Mouse (Mus musculus) forebrain, embryonic 10.5 days (tissue): Measurements from ENCODE around the gene Tbc1d30. TPM values are rescaled to one million over a fixed set of nuclear protein-coding genes. Genes with fewer than 3 reads are reported as not detected.
A peak's percentile ranks its signal among the peaks of the same experiment; 100 is the strongest.

ENCODE experiments used
- DNase-seq: peaks from one replicate; pipeline ENCODE4 v3.0.0-alpha.2; 2017; ENCODE audit warnings: low spot score; ENCODE audit errors: extremely low spot score
- H3K27ac ChIP-seq: fragments of 300-500 bp; sonication (generic); 2 replicates; pipeline ENCODE4 v1.5.1; 2016; ENCODE audit warnings: mild to moderate bottlenecking
- H3K27me3 ChIP-seq: fragments of 300-500 bp; sonication (generic); 2 replicates; pipeline ENCODE4 v1.6.1; 2016; ENCODE audit warnings: mild to moderate bottlenecking; ENCODE audit not compliant: poor library complexity, severe bottlenecking
- H3K36me3 ChIP-seq: fragments of 300-500 bp; sonication (generic); replicated peaks from 2 replicates; pipeline ENCODE4 v1.6.1; 2016; ENCODE audit warnings: mild to moderate bottlenecking, moderate library complexity
- H3K4me1 ChIP-seq: fragments of 300-500 bp; sonication (generic); 2 replicates; pipeline ENCODE4 v1.6.1; 2016
- H3K4me3 ChIP-seq: fragments of 300-500 bp; sonication (generic); 2 replicates; pipeline ENCODE4 v1.5.1; 2016; ENCODE audit warnings: mild to moderate bottlenecking, moderate library complexity
- H3K9me3 ChIP-seq: fragments of 300-500 bp; sonication (generic); 2 replicates; pipeline ENCODE4 v1.6.1; 2016; ENCODE audit warnings: mild to moderate bottlenecking, moderate library complexity
- WGBS: fragments of 180-500 bp; shearing (Covaris S2); methylation state at CpG from one replicate; pipeline ENCODE4 v1.1.7; 2016; 5-methylcytosine and 5-hydroxymethylcytosine counted together
- polyA plus RNA-seq: library from polyadenylated mRNA; unstranded; fragments of >200 nt; fragmentation: Nextera tagmentation; extraction: Ambion mirVana; gene quantifications from 2 replicates; pipeline ENCODE4 v1.2.1, GENCODE M21; 2016

Gene Tbc1d30
- polyA plus RNA-seq, 1 experiment from 2014 or later: 1.5 TPM

DNA sequence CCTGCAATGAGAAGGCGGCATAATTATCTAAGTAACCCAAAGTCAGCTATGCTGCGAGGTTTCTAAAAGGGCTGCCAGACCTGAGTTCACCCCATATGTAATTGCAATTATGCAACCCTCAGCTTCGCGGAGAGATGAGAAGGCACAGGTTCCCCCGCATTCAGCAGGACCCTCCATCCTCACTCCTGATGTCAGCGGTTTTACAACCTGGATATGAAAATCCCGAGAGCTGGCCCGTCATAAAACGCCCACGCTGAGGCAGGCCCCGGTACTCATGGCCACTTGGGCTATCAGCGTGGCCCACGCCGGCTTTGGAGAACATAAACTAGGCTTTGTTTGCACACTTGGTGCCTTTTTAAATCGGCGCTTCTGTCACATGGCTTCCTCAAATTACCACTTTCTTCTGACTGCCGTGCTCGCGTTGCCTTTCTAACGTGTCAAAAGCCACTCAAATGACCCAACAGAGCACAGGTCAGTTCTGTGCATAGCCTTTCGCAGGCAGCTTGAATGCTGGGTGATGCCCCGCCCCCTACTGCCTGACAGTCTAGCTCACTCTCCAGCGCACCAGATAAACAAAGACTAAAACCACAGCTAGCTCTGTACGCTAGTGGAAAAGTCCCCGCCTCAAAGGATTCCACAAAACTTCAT lies 53.9 kb downstream of the Tbc1d30 start:
- H3K36me3 ChIP-seq: peaks cover 3% of the 10 kb centered on the region; the same call in 1 of the 2 replicates
- no peak for DNase-seq
- H3K27ac ChIP-seq: peak overlapping the region; percentile 72; the same call in 1 of the 2 replicates
- peak overlapping the region; percentile 23 for H3K4me3 ChIP-seq
- no peaks in the 10 kb centered on the region for H3K9me3 ChIP-seq
- peaks cover 24% of the 10 kb centered on the region for H3K27me3 ChIP-seq
- H3K4me1 ChIP-seq: peaks cover 11% of the 10 kb centered on the region
- 45% methylated on average over 25 of the region's 25 CpGs for WGBS

DNA sequence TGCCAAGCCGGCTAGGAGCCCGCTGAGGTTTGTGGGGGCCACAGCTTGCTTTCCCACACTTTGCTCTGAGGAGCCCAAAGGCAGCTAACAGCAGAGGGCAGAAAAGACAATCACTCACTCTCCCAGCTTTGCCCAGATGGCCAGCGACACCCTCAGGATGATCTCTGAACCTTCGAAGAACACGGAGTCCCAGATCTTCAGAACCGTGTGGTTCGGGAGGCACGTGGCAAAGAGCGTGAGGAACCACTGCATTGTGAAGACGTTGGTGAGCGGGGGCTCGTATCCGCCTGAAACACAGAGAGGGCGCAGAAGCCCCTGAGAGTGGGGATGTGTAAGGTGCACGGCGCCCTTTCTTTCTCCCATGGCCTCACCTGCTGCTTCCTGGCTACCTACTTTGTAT lies 56.6 kb downstream of the Tbc1d30 start:
- Histone ChIP-seq H3K27me3 (peaks cover 27% of the 10 kb centered on the region), H3K9me3 (no peaks in the 10 kb centered on the region), H3K4me1 (peaks cover 30% of the 10 kb centered on the region), H3K4me3 (no peak overlapping the region), H3K36me3 (peaks cover 3% of the 10 kb centered on the region; the same call in 1 of the 2 replicates), H3K27ac (no peak overlapping the region)
- no peak for DNase-seq
- WGBS: 84% methylated on average over 16 of the region's 16 CpGs

DNA sequence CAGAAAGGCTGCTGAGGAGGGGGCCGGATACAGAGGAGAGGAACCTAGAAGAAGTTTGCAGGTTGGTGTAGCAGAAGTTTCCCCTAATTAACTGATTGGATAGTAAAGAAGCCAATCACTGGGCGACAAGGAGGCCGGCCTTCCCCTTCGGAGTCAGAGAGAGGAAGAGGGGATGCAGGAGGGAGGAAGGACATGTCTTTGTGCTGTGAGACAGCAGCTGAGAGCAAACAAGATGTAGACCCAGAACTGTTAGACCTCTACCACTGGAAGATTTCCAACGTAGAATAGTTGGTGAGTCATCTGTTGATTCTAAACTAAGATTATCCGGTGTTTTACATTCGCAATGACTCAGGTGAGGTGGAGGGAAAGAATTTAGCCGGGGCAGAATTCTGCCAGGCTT lies 57.2 kb downstream of the Tbc1d30 start:
- peaks cover 32% of the 10 kb centered on the region for H3K4me1 ChIP-seq
- peaks cover 27% of the 10 kb centered on the region for H3K27me3 ChIP-seq
- H3K27ac ChIP-seq: no peak overlapping the region
- 78% methylated on average over 8 of the region's 8 CpGs for WGBS
- H3K36me3 ChIP-seq: peaks cover 3% of the 10 kb centered on the region; the same call in 1 of the 2 replicates
- no peak for DNase-seq
- H3K4me3 ChIP-seq: no peak overlapping the region
- no peaks in the 10 kb centered on the region for H3K9me3 ChIP-seq

DNA sequence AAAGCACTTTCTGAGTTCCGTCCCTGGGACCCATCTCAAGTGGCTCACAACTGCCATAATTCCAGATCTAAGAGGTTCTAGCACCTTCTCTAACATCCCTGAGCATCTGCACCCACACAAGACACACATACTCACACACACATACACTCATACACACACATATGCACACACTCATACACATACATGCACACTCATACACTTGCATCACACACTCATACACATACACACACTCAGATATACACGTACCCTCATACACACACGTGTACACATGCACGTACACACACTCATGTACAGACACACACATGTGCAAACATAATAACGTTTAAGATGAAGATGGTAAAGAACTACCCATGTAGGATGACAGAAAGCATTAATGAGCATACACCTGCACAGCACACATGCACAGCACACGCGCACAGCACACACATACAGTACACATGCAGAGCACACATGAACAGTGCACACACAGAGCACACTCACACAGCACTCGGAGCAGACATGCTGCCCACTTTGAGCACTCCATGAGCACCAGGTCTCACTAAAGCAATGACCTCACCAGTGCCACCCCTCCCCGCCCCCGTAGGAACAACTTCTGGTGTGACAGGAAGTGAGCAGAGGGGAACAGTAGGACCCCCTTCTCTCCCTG lies 59.7 kb downstream of the Tbc1d30 start:
- no peak for DNase-seq
- H3K27me3 ChIP-seq: peaks cover 27% of the 10 kb centered on the region
- H3K4me3 ChIP-seq: peak overlapping the region; percentile 19; the same call in 1 of the 2 replicates
- no peaks in the 10 kb centered on the region for H3K9me3 ChIP-seq
- peaks cover 25% of the 10 kb centered on the region for H3K4me1 ChIP-seq
- peak overlapping the region; percentile 36; the same call in 1 of the 2 replicates for H3K27ac ChIP-seq
- peaks cover 3% of the 10 kb centered on the region; the same call in 1 of the 2 replicates for H3K36me3 ChIP-seq
- WGBS: 90% methylated on average over 10 of the region's 10 CpGs

DNA sequence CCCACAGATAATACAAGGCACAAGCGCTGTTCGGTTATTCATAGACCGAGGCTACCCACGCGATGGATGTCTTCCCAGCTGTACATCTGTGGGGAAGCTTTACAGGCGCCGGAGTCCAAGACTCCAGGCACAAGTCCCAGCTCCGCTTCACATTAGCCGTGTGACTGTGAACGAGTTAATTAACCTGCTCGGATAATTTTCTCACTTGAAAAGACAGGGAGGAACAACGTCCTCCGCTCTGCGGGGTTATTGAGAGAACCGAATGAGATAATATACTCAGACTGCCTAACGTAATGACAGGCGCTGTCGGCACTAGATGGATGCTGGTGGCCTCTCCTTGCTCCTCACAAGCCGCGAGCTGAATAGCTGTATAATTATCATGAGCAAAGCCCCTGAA lies 60.4 kb downstream of the Tbc1d30 start:
- H3K27me3 ChIP-seq: peaks cover 27% of the 10 kb centered on the region
- no peaks in the 10 kb centered on the region for H3K9me3 ChIP-seq
- H3K4me3 ChIP-seq: peak overlapping the region; percentile 19; the same call in 1 of the 2 replicates
- H3K4me1 ChIP-seq: peaks cover 25% of the 10 kb centered on the region
- peak overlapping the region; percentile 36; the same call in 1 of the 2 replicates for H3K27ac ChIP-seq
- no peak for DNase-seq
- WGBS: 64% methylated on average over 20 of the region's 20 CpGs
- no peaks in the 10 kb centered on the region; the same call in 1 of the 2 replicates for H3K36me3 ChIP-seq

DNA sequence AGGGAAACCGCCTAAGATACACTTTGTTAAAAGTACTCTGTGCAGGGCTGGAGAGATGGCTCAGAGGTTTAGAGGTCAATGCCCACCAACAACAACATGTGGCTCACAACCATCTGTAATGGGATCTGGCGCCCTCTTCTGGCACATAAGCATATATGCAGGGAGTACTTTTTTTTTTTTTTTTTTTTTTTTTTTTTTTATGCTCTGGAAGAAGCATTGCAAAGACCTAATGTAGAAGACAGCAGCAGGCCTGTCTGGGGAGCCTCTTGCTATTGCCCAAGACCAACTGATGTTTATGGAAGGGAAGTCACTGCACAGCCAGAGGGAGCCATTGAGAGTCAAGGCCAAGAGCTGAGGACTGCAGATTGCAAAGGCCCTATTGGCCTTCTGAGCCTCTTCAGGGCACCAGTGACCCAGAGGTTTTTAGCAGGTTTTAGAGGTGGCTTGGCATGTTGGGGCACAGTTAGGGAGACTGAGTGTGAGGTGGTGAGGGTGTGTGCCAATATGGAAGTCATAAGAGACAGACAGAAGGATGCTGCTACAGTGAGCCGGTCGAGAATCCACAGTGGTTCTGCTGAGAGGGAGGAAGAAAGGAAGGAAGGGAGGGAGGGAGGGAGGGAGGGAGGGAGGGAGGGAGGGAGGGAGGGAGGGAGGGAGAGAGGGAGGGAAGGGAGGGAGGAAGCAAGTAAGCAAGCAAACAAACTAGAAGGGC lies 61.0 kb downstream of the Tbc1d30 start:
- no peaks in the 10 kb centered on the region; the same call in 1 of the 2 replicates for H3K36me3 ChIP-seq
- peak overlapping the region; percentile 19; the same call in 1 of the 2 replicates for H3K4me3 ChIP-seq
- H3K27me3 ChIP-seq: peaks cover 27% of the 10 kb centered on the region
- no peak for DNase-seq
- peak overlapping the region; percentile 36; the same call in 1 of the 2 replicates for H3K27ac ChIP-seq
- WGBS: 45% methylated on average over 2 of the region's 4 CpGs
- H3K9me3 ChIP-seq: no peaks in the 10 kb centered on the region
- H3K4me1 ChIP-seq: peaks cover 25% of the 10 kb centered on the region

DNA sequence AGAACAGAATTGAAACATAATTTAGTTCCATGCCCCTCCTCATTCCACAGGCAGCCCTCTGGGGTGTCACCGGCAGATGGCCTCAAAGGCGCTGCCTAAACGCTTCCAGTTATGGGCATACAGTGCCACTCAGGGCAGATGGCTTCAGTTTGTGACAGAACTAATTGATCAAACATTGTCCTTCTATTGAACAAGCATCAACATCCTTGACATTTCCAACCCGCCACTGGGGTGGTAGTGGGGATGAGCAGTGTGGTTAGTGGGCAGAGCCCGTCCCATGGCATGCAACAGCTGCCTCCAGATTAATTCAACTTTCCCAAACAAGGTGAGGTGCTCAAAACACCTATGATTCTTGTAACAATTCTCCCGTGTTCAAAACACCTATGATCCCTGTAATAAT lies 68.2 kb downstream of the Tbc1d30 start:
- no peaks in the 10 kb centered on the region for H3K9me3 ChIP-seq
- peaks cover 31% of the 10 kb centered on the region for H3K4me1 ChIP-seq
- DNase-seq: no peak
- 0 out of 2 replicates have a peak overlapping the region, but pooled peaks have one; percentile 25 for H3K27ac ChIP-seq
- H3K36me3 ChIP-seq: no peaks in the 10 kb centered on the region
- WGBS: 89% methylated on average over 6 of the region's 6 CpGs
- no peaks in the 10 kb centered on the region for H3K27me3 ChIP-seq
- H3K4me3 ChIP-seq: no peak overlapping the region

DNA sequence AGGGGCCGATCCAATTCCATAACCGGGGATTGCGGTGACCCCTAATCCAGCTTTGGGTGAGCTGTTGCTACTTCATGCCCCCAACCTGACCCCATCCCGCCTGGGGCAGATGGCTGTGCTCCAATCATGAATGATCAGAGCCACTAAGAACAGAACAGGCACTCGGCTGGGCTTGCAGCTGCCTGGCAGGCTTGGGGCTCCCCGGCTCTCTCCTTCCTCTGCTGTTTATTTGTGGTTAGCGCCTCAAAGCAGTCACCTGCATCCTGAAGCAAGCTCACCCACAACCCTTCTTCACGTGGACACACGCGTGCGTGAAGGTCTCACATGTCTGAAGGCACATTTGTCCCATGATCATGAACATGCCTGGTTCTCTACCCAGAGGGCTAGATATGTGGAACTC lies 68.6 kb downstream of the Tbc1d30 start:
- Histone ChIP-seq H3K4me1 (peaks cover 32% of the 10 kb centered on the region), H3K9me3 (no peaks in the 10 kb centered on the region), H3K27ac (0 out of 2 replicates have a peak overlapping the region, but pooled peaks have one; percentile 25), H3K36me3 (no peaks in the 10 kb centered on the region), H3K4me3 (no peak overlapping the region), H3K27me3 (no peaks in the 10 kb centered on the region)
- 79% methylated on average over 11 of the region's 11 CpGs for WGBS
- DNase-seq: no peak

DNA sequence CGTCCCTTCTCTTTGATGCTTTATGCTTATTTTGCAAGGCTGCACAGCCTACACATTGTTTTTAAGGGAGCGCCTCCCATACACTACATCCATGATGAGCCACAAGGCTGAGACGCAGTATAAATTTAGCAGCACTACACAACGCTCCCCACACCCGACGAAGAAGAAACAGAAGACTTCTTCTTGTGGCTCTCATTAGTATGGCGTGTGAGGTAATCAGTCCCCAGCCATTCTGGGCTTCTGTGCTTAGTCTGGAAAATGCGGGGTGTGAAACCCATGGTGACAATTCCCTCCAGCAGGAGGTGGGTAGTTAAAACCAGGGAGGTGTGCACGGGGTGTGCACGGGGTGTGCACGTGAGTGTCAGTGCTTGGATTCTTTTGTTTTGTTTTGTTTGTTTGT lies 70.1 kb downstream of the Tbc1d30 start:
- no peaks in the 10 kb centered on the region for H3K36me3 ChIP-seq
- WGBS: 91% methylated on average over 11 of the region's 11 CpGs
- H3K4me1 ChIP-seq: peaks cover 40% of the 10 kb centered on the region
- no peak overlapping the region for H3K27ac ChIP-seq
- H3K4me3 ChIP-seq: no peak overlapping the region
- no peaks in the 10 kb centered on the region for H3K9me3 ChIP-seq
- H3K27me3 ChIP-seq: no peaks in the 10 kb centered on the region
- no peak for DNase-seq

DNA sequence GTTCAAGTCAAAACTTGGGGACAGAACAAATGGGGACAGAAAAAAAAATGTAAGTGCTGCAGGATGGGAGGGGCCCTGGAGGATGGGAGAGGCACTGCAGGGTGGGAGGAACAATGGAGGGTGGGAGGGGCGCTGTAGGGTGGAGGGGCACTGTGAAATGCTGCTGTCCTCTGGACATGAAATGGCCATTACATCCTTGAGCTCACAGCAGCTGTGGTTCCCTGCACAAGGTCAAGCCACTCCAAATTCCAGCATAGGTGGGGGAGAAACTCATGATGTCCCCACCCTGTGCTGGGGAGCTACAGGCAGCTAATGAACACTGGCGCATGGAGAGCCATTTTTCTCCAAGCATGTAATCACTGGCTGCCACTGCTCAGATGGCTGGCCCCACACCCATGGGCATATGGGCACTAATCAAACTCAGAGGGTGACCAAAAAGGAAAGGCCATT lies 74.0 kb downstream of the Tbc1d30 start:
- Histone ChIP-seq H3K9me3 (peaks cover 7% of the 10 kb centered on the region; the same call in 1 of the 2 replicates), H3K27me3 (no peaks in the 10 kb centered on the region), H3K4me1 (peaks cover 14% of the 10 kb centered on the region), H3K36me3 (peaks cover 16% of the 10 kb centered on the region), H3K4me3 (no peak overlapping the region), H3K27ac (no peak overlapping the region)
- WGBS: 75% methylated on average over 2 of the region's 2 CpGs
- DNase-seq: no peak

DNA sequence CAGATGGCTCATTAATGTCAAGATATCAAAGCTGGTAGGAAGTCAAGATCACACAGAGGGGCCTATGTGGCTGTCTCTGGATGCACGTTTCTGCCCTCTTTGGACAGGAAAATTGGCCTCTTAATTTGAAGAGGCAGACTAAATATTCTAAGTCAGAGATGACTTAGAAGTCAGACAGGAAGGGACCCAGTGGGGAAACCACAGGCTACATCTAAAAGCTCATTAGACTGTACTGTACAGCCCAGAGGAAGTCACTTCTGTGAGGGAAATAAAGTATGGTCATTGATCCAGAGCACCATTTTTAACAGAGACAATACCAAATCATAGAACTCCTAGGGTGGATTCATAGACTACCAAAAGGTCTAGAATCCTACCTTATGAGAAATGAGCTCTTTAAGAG lies 76.1 kb downstream of the Tbc1d30 start:
- peaks cover 7% of the 10 kb centered on the region; the same call in 1 of the 2 replicates for H3K9me3 ChIP-seq
- no peaks in the 10 kb centered on the region for H3K27me3 ChIP-seq
- H3K36me3 ChIP-seq: peaks cover 23% of the 10 kb centered on the region
- H3K4me3 ChIP-seq: no peak overlapping the region
- no peak overlapping the region for H3K27ac ChIP-seq
- H3K4me1 ChIP-seq: peaks cover 15% of the 10 kb centered on the region
- 88% methylated on average over 1 of the region's 1 CpGs for WGBS
- DNase-seq: no peak

DNA sequence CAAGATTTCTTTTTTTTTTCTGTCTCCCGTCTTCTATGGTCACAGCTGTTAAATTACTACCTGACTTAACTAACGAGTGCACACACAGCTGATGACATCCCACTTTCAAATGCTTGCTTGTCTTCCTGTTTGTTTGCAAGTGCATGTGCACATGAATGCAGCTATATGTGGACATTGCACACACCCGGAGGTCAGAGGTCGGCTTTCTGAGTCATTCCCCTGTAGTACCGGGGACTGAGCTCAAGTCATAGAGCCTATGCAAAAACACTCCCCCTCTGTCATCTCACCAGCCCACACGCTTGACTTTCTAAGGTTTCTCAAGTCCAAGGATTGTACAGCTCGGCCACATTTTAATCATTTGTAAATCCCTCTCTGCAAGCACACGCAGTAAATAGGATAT lies 80.1 kb downstream of the Tbc1d30 start:
- 86% methylated on average over 8 of the region's 8 CpGs for WGBS
- H3K4me3 ChIP-seq: no peak overlapping the region
- DNase-seq: no peak
- peaks cover 7% of the 10 kb centered on the region; the same call in 1 of the 2 replicates for H3K9me3 ChIP-seq
- H3K4me1 ChIP-seq: 0 out of 2 replicates have a peak, but pooled peaks cover 4% of the 10 kb centered on the region
- H3K36me3 ChIP-seq: peaks cover 30% of the 10 kb centered on the region
- H3K27me3 ChIP-seq: peaks cover 23% of the 10 kb centered on the region
- H3K27ac ChIP-seq: no peak overlapping the region
